Mouse (Mus musculus): ENCODE results near the gene Syn3. TPM values are rescaled to one million over a fixed set of nuclear protein-coding genes. Genes with fewer than 3 reads are reported as not detected.
"Not testable (repeated sequence)": the region's sequence is repeated elsewhere in the genome, so short reads cannot be mapped to it uniquely, and the experiment has no call there.

Gene Syn3
- polyA plus RNA-seq, 1 experiment from 2014 or later = 4.9 TPM

DNA sequence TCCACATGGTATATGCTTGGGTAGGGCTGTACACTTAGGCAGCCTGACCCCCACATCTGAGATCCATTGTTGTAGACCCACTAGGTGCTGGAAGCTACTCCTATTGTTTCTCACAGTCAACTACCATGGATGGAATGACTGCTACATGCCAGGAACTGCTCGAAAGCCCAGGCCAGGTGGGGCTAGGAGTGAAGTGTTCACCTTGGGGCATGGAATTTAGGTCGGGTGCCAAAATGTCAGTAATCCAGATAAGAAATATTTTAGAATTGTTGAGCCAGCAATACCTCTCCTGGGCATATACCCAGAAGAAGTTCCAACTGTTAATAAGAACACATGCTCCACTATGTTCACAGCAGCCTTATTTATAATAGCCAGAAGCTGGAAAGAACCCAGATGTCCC lies 119.9 kb downstream of the Syn3 start:
- WGBS = 76% methylated on average over 2 of the region's 2 CpGs

DNA sequence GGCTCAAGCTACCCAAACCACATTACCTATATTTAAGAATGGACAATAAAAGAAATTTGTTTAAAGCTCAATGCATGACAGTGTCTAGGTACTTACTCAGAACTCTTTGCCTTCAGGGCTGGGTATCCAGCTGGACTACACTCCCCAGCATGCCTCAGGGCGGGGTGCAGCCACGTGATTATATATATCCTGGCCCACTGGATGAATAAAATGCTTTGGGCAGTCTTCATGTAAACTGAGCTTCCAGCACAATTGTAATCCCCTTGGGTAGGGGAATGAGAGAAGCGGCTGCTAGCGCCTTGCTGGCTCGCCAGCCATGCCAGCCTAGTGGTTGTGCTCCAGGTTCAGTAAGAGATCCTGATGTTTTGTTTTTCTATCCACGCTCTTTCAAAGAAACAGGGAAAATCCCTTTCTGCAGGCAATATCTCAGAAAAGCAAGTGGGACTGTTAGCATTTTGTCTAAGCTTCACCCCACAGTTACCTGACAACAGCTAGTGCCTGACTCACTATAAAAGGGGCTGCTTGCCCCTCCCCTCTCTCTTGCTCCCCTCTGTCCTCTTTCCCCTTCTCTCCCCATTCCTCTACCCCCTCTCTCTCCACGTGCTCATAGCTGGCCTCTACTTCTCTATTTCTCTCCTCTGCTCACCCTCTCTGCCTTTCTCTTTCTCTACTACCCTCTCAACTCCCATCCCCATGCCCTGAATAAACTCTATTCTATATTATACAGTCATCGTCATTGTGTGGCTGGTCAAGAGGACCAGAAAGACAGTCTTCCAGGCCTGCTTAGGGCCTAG lies 122.1 kb downstream of the Syn3 start:
- WGBS = 41% methylated on average over 8 of the region's 8 CpGs
- Histone ChIP-seq H3K4me2 (peak overlapping the region; percentile 36), H3K4me1 (peaks cover 15% of the 10 kb centered on the region), H3K4me3 (no peak overlapping the region), H3K9ac (no peak overlapping the region), H3K27me3 (no peaks in the 10 kb centered on the region), H3K27ac (peak overlapping the region; percentile 58; the same call in 1 of the 2 replicates), H3K36me3 (no peaks in the 10 kb centered on the region), H3K9me3 (no peaks in the 10 kb centered on the region)
- ATAC-seq (ENCODE audit: insufficient number of reproducible peaks, insufficient read depth, low FRiP score, low TSS enrichment, low read depth) = peak; percentile 60; the same call in 1 of the 2 replicates

More for the DNA sequence above, 119.9 kb downstream of the Syn3 start:
- not testable (repeated sequence) for H3K36me3 ChIP-seq; H3K4me3 ChIP-seq; H3K27me3 ChIP-seq; H3K4me2 ChIP-seq; H3K9ac ChIP-seq; ATAC-seq (ENCODE audit: insufficient number of reproducible peaks, insufficient read depth, low FRiP score, low TSS enrichment, low read depth); H3K27ac ChIP-seq; H3K9me3 ChIP-seq
- H3K4me1 ChIP-seq = peaks cover 11% of the 10 kb centered on the region

DNA sequence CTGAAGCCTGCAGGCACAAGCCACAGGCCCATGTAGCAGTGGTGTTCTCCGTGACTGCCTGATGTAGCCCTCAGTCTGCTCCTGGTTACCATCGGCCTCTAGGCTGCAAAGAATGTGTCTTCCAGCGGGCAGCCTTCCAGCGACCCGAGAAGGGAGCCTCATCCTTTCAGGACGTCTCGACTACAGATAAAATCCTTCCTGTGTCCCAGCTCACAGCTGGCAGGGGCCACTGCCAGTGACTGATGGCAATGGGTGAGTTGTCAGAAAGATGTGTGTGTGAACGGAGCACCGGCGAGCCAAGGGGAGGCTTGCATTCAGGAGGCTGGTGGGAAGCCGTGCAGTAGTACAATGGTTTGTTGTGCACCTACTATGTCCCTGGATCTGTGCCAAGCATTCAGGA lies 122.8 kb downstream of the Syn3 start:
- ATAC-seq (ENCODE audit: insufficient number of reproducible peaks, insufficient read depth, low FRiP score, low TSS enrichment, low read depth) = no peak
- H3K27ac ChIP-seq = no peak overlapping the region

DNA sequence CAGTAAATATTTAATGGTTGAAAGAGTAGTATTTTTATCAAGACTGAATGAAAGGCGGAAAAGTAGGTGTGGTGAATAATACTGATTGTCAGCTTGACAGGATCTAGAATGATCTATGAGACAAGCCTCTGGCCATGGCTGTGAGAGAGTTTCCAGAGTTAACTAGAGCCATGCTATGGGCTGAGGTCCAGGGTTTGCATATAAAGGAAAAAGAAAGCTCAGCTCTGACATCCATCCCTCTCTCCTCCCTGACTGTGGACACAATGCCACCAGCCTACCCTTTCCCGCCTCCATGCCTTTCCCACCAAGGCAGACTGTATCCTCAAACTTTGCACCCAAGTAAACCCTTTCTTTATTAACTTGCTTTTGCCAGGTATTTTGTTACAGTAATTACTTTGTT lies 124.6 kb downstream of the Syn3 start:
- Histone ChIP-seq H3K9ac (no peak overlapping the region), H3K36me3 (no peaks in the 10 kb centered on the region), H3K4me3 (no peak overlapping the region), H3K9me3 (no peaks in the 10 kb centered on the region), H3K4me2 (no peak overlapping the region), H3K27ac (no peak overlapping the region), H3K27me3 (no peaks in the 10 kb centered on the region), H3K4me1 (peaks cover 17% of the 10 kb centered on the region)
- no peak for ATAC-seq (ENCODE audit: insufficient number of reproducible peaks, insufficient read depth, low FRiP score, low TSS enrichment, low read depth)
- 82% methylated on average over 2 of the region's 2 CpGs for WGBS

More for the DNA sequence above, 122.8 kb downstream of the Syn3 start:
- Histone ChIP-seq H3K4me2 (no peak overlapping the region), H3K9me3 (no peaks in the 10 kb centered on the region), H3K27me3 (no peaks in the 10 kb centered on the region), H3K4me1 (peaks cover 17% of the 10 kb centered on the region), H3K4me3 (no peak overlapping the region), H3K36me3 (no peaks in the 10 kb centered on the region), H3K9ac (no peak overlapping the region)
- 73% methylated on average over 11 of the region's 11 CpGs for WGBS

DNA sequence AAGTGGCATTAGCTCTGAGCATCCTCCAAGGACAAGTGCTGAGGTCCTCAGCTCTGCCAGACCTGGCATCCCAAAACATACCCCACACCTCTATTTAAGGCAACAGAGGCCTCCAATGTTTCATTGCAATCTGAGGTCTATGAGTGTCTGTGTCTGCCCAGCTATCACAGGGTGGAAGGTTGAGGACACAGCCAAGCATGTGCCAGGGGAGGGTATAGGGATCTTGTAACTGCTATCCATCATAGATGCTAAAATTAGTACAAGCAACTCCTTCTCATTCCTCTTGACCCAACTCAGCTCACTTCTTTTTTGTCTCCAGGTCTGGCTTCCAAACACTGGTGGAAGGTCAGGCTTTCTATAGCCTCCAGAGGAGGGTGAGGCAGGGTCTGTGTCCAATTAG lies 127.1 kb downstream of the Syn3 start:
- Histone ChIP-seq H3K4me1 (peaks cover 20% of the 10 kb centered on the region), H3K9me3 (no peaks in the 10 kb centered on the region), H3K27ac (no peak overlapping the region), H3K27me3 (no peaks in the 10 kb centered on the region), H3K4me2 (no peak overlapping the region), H3K36me3 (no peaks in the 10 kb centered on the region), H3K9ac (no peak overlapping the region), H3K4me3 (no peak overlapping the region)
- no peak for ATAC-seq (ENCODE audit: insufficient number of reproducible peaks, insufficient read depth, low FRiP score, low TSS enrichment, low read depth)

DNA sequence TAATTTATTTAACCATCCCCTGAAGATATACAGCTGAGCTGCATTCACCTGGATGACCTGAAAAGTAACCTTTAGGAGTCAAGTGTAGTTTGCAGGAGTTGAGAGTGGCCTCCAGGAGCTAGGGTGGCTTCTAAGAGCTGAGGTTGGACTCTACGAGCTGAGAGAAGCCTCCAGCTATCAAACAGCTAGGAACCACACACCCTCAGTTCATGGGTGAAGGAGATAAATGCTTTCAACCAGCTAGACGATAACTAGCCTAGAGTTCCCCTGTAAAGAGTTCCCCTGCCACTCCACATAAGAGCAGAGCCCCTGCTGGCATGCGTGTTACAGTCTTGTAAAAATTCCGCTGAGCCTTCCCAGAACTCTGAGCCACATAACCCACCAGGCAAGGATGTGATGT lies 129.3 kb downstream of the Syn3 start:
- H3K36me3 ChIP-seq = no peaks in the 10 kb centered on the region
- no peaks in the 10 kb centered on the region for H3K27me3 ChIP-seq
- H3K4me3 ChIP-seq = no peak overlapping the region
- H3K4me1 ChIP-seq = peaks cover 24% of the 10 kb centered on the region
- no peak for ATAC-seq (ENCODE audit: insufficient number of reproducible peaks, insufficient read depth, low FRiP score, low TSS enrichment, low read depth)
- no peaks in the 10 kb centered on the region for H3K9me3 ChIP-seq
- no peak overlapping the region for H3K4me2 ChIP-seq
- WGBS = 72% methylated on average over 4 of the region's 4 CpGs
- no peak overlapping the region for H3K27ac ChIP-seq
- H3K9ac ChIP-seq = no peak overlapping the region

DNA sequence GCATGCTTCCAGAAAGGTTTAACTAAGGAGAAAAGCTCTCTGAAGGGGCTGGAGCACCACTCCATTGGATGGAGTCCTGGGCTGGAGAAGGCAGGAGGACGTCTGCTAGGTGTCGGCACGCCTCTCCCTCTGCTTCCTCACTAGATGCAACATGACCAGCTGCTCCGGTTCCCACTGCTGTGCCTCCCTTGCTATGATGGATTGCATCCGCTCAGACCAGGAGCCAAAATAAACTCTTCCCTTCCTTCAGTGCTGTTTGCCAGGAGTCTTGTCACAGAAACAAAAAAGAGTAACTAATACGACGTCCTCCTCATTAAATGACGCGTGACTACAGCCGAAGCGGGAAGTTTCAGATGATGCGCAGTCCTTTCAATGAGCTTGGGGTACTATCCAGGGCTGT lies 129.9 kb downstream of the Syn3 start:
- Histone ChIP-seq H3K9ac (no peak overlapping the region), H3K4me2 (no peak overlapping the region), H3K4me3 (no peak overlapping the region), H3K36me3 (no peaks in the 10 kb centered on the region), H3K27ac (no peak overlapping the region), H3K4me1 (peaks cover 24% of the 10 kb centered on the region), H3K9me3 (no peaks in the 10 kb centered on the region), H3K27me3 (no peaks in the 10 kb centered on the region)
- no peak for ATAC-seq (ENCODE audit: insufficient number of reproducible peaks, insufficient read depth, low FRiP score, low TSS enrichment, low read depth)
- WGBS = 85% methylated on average over 12 of the region's 12 CpGs

DNA sequence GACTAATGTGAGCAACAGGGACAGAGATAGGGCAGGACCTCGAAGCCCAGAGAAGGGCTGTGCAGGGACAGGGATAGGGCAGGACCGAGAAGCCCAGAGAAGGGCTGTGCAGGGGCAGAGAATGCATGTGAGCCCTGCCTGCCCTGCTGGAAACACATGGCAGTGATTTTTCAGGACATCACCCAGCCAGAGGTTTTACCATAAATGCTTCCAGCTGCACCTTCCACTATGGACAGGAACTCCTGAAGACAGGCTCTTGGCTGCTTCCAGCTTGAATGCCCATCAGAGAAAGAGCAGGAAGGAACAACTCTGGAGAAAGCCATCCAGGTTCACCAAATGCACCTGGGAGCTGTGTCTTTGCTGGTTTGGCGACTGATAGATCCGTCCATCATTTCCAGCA lies 131.3 kb downstream of the Syn3 start:
- peak overlapping the region; percentile 48; the same call in 1 of the 2 replicates for H3K27ac ChIP-seq
- 0 out of 2 replicates have a peak overlapping the region, but pooled peaks have one; percentile 21 for H3K9ac ChIP-seq
- H3K36me3 ChIP-seq = no peaks in the 10 kb centered on the region
- no peak overlapping the region for H3K4me2 ChIP-seq
- no peaks in the 10 kb centered on the region for H3K9me3 ChIP-seq
- no peak overlapping the region for H3K4me3 ChIP-seq
- ATAC-seq (ENCODE audit: insufficient number of reproducible peaks, insufficient read depth, low FRiP score, low TSS enrichment, low read depth) = no peak
- peaks cover 27% of the 10 kb centered on the region for H3K4me1 ChIP-seq
- WGBS = 47% methylated on average over 4 of the region's 4 CpGs
- H3K27me3 ChIP-seq = no peaks in the 10 kb centered on the region

DNA sequence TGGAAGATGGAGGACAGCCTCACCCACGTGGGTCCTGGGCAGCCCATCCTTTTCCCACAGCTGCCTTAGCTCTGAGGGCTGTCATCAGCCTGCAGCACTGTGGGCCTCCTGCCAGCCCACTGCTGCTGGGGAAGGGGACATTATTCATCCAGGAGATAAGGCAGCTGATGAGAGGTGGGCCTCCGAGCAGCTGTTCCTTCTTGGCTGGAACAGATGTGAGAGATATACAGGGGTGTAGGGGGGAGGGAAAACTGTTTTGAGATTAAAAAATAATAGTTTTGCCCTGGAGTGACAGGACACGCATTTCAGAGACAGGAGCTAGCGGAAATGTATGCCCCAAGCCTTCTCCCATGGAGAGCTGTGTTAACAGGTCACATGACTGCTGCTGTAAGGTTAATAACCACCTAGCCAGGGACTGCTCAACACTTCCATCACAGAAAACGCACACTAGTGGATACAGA lies 133.0 kb downstream of the Syn3 start:
- Histone ChIP-seq H3K36me3 (no peaks in the 10 kb centered on the region), H3K4me3 (no peak overlapping the region), H3K27ac (no peak overlapping the region), H3K9me3 (no peaks in the 10 kb centered on the region), H3K4me1 (peaks cover 21% of the 10 kb centered on the region), H3K27me3 (no peaks in the 10 kb centered on the region), H3K9ac (no peak overlapping the region), H3K4me2 (no peak overlapping the region)
- 45% methylated on average over 5 of the region's 5 CpGs for WGBS
- ATAC-seq (ENCODE audit: insufficient number of reproducible peaks, insufficient read depth, low FRiP score, low TSS enrichment, low read depth) = 0 out of 2 replicates have a peak, but pooled peaks have one; percentile 32

DNA sequence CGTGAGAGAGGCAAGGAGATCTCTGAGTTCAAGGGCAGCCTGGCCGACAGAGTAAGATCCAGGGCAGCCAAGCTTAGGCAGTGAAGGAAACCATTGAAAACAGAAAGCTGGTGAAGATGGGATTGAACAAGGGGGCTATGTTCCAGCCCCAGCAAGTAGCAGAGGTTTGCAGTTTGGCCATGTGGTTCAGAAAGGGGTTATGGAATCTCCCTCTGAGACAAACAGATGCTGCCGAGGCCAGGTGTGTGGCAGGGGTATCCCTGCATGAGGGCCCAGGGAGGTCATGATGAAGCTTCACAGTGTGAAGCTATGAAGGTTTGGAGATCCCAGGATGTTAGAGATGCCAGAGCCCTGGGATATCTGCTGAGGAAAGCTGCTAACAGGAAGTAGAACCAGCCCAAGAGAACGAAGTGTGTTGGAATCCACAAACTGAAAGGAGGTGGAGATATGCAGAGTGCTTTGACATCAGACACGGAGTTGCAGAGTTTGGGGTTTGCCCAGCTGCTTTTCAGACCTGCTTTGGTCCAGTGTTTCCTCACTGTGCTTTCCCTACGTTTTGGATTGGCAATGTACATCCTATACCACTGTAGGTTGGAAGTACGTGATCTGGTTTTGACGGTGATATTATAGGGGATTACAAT lies 134.9 kb downstream of the Syn3 start:
- Histone ChIP-seq H3K27me3 (no peaks in the 10 kb centered on the region), H3K27ac (no peak overlapping the region), H3K9me3 (no peaks in the 10 kb centered on the region), H3K9ac (no peak overlapping the region), H3K36me3 (no peaks in the 10 kb centered on the region), H3K4me2 (no peak overlapping the region), H3K4me3 (no peak overlapping the region), H3K4me1 (peaks cover 34% of the 10 kb centered on the region)
- ATAC-seq (ENCODE audit: insufficient number of reproducible peaks, insufficient read depth, low FRiP score, low TSS enrichment, low read depth) = no peak
- 78% methylated on average over 8 of the region's 8 CpGs for WGBS

DNA sequence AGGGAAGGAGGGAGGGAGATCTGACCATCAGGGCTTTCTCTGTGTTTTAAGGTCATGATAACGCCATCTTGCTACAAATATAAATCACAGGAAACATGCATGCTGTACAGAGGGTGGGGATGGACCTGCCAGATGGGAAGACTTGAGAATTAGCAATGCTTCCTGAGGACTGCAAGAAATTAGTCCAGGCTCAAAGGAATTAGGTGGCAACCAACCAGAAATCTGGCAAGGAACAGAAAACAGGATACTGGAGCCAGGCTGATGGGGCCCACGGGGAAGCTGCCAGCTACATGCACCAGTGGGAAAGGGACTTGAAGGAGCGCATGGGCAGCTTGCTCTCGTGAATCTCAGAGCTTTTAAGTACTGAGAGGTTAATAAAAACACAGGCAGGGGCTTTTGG lies 139.0 kb downstream of the Syn3 start:
- peak overlapping the region; percentile 61; the same call in 1 of the 2 replicates for H3K27ac ChIP-seq
- H3K4me2 ChIP-seq = no peak overlapping the region
- H3K9me3 ChIP-seq = no peaks in the 10 kb centered on the region
- WGBS = 27% methylated on average over 4 of the region's 4 CpGs
- H3K4me3 ChIP-seq = no peak overlapping the region
- no peak overlapping the region for H3K9ac ChIP-seq
- H3K4me1 ChIP-seq = peaks cover 15% of the 10 kb centered on the region
- no peaks in the 10 kb centered on the region for H3K27me3 ChIP-seq
- no peaks in the 10 kb centered on the region for H3K36me3 ChIP-seq
- ATAC-seq (ENCODE audit: insufficient number of reproducible peaks, insufficient read depth, low FRiP score, low TSS enrichment, low read depth) = no peak

DNA sequence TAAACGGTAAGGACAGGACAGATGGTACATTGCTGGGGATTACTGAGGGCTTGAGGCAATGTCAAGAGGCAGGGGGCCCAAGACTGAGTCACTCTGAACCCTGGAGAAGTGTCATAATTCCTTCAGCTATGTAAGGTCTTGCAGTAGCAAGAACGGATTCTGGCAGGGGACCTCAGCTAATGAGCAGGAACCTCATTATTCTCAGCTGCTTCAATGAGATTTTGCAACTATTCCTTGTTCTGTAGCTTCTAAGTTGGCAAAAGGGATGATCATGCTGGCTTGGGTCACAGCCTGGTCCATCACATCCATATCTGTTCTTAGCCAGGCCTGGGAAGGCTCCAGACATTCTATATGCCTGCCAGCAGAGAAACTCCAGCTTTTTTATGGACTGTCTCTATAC lies 139.5 kb downstream of the Syn3 start:
- no peak for ATAC-seq (ENCODE audit: insufficient number of reproducible peaks, insufficient read depth, low FRiP score, low TSS enrichment, low read depth)
- Histone ChIP-seq H3K9ac (no peak overlapping the region), H3K36me3 (no peaks in the 10 kb centered on the region), H3K4me2 (no peak overlapping the region), H3K4me1 (peaks cover 15% of the 10 kb centered on the region), H3K9me3 (no peaks in the 10 kb centered on the region), H3K4me3 (no peak overlapping the region), H3K27me3 (no peaks in the 10 kb centered on the region), H3K27ac (peak overlapping the region; percentile 61; the same call in 1 of the 2 replicates)
- WGBS = 55% methylated on average over 2 of the region's 2 CpGs

All from embryonic facial prominence, embryonic 13.5 days (tissue).